In genomic region chr6:18514480-18515352, GRCm38 (mm10) we compare ENCODE assay signal across 8 mouse cellular contexts. TPM values are rescaled to one million over a fixed set of nuclear protein-coding genes. Genes with fewer than 3 reads are reported as not detected.
DNase-seq lines count a peak whose midpoint lies in the region; ATAC-seq and TF ChIP-seq lines count a peak whose summit lies in the region.

TSS of gene Cttnbp2 (minus strand) at chr6:18514843.

- in situ Hi-C loops in Patski (cut with MboI; ENCODE audit: low pct_unique_long_range_greater_than_20kb) = no loop called here

- TF ChIP-seq POLR2A in lung, adult 2 months (IDR thresholded peaks at IDR 0.05; ENCODE audit: borderline replicate concordance, extremely low read depth, low read depth, low read length) = no peak

- no peak for TF ChIP-seq CTCF in Patski (IDR thresholded peaks at IDR 0.05)
- TF ChIP-seq CTCF in lung, adult 2 months (IDR thresholded peaks at IDR 0.05; ENCODE audit: insufficient read depth, low read length) = no peak

- intact Hi-C loops in heart, postnatal 36 days (cut with DNase I) = no loop called here

- H3K27me3 ChIP-seq in Patski = peaks cover 33% of the 10 kb centered on the region

- H3K4me1 ChIP-seq in lung, adult 2 months (ENCODE audit: control insufficient read depth, insufficient read depth, low read length) = peaks cover 3% of the 10 kb centered on the region; the same call in 1 of the 2 replicates

- ATAC-seq in Patski = peak; percentile 62
- ATAC-seq in frontal cortex, adult (ENCODE audit: low TSS enrichment) = peak; percentile 64

- no peak for DNase-seq in Patski (ENCODE audit: low read depth, low spot score)
- DNase-seq in cerebellum, adult 8-10 months = peak; percentile 64
- DNase-seq in heart, postnatal 36 days = peak; percentile 61 to 65
- DNase-seq in layer of hippocampus, adult 8-10 months (ENCODE audit: low spot score in 2 of 2) = peak; percentile 60 to 78
- DNase-seq in lung, adult 2 months = peak; percentile 52
- DNase-seq in ovary, postnatal 36 days (ENCODE audit: low spot score) = peak; percentile 76
- DNase-seq in c-Kit-positive CD71-positive TER-119-positive erythroid progenitor cells, embryonic 14.5 days (ENCODE audit: low spot score) = no peak

- CTCF ChIA-PET in Patski (lab: Charles Lee) = no interaction called here

- H3K4me3 ChIP-seq in lung, adult 2 months (replicated peaks; ENCODE audit: extremely low read depth, low read depth, low read length) = peak within 1 kb of the TSS; percentile 32

- POLR2A ChIA-PET in Patski (lab: Charles Lee) = interaction anchor here (0.6 kb wide), 1 partner anchor 440 kb away, joined by 5 read pairs; no protein-coding TSS in a partner anchor

- WGBS in lung, adult 2 months = 2% methylated on average over 70 of the region's 70 CpGs

RNA-seq across cellular contexts. Expression of gene Cttnbp2, which starts in this region (rescaled TPM):
- polyA plus RNA-seq in Patski (2021) = 0.47 TPM
- 1 to 10 TPM; 2.0 to 3.9 TPM for total RNA-seq in heart, postnatal 36 days (2021)
- total RNA-seq in layer of hippocampus, adult 8-10 months (2022) = 100 to 1,000 TPM; 227 to 270 (median 252) TPM
- polyA plus RNA-seq in lung, adult 2 months (2012; rRNA removed) = 3.3 and 5.1 TPM in 2 replicates

Comparison
In these comparisons a context has a peak if more than half of its experiments do, and no peak if none do; other contexts are left out.
1. RNA of gene Cttnbp2 (total RNA-seq): 227 to 270 TPM in layer of hippocampus, adult 8-10 months; 2.0 to 3.9 TPM in heart, postnatal 36 days; every median in the first group is over 10 times any median in the second.
2. Peak in ATAC-seq in Patski; RNA of the gene not detected or under 1 TPM.
3. DNase-seq: peak in cerebellum, adult 8-10 months (single experiment), heart, postnatal 36 days (2 of 2), layer of hippocampus, adult 8-10 months (2 of 2), lung, adult 2 months (single experiment) and ovary, postnatal 36 days (single experiment); none in Patski (single experiment) and c-Kit-positive CD71-positive TER-119-positive erythroid progenitor cells, embryonic 14.5 days (single experiment).